Mouse (Mus musculus) liver, embryonic 12.5 days (tissue): ENCODE results near the gene Gm11444. TPM values are rescaled to one million over a fixed set of nuclear protein-coding genes. Genes with fewer than 3 reads are reported as not detected.

ENCODE experiments used
- ATAC-seq: fragments of 200-750 bp; cut with Nextera tagmentation; 2 replicates; pipeline ENCODE4 v1.8.0; 2017; ENCODE audit warnings: moderate number of reproducible peaks, mild to moderate bottlenecking, moderate library complexity
- H3K27ac ChIP-seq: fragments of 300-500 bp; sonication (generic); 2 replicates; pipeline ENCODE4 v1.5.1; 2016; ENCODE audit warnings: mild to moderate bottlenecking
- H3K27me3 ChIP-seq: fragments of 300-500 bp; sonication (generic); replicated peaks from 2 replicates; pipeline ENCODE4 v1.6.1; 2016; ENCODE audit warnings: mild to moderate bottlenecking, moderate library complexity
- H3K36me3 ChIP-seq: fragments of 300-500 bp; sonication (generic); 2 replicates; pipeline ENCODE4 v1.6.1; 2016; ENCODE audit warnings: mild to moderate bottlenecking, moderate library complexity
- H3K4me1 ChIP-seq: fragments of 300-500 bp; sonication (generic); 2 replicates; pipeline ENCODE4 v1.6.1; 2016
- H3K4me2 ChIP-seq: fragments of 300-500 bp; sonication (generic); 2 replicates; pipeline ENCODE4 v1.6.1; 2016; ENCODE audit warnings: mild to moderate bottlenecking, moderate library complexity
- H3K4me3 ChIP-seq: fragments of 300-500 bp; sonication (generic); 2 replicates; pipeline ENCODE4 v1.5.1; 2016; ENCODE audit warnings: mild to moderate bottlenecking, moderate library complexity
- H3K9ac ChIP-seq: fragments of 300-500 bp; sonication (generic); 2 replicates; pipeline ENCODE4 v1.6.1; 2016; ENCODE audit warnings: mild to moderate bottlenecking, moderate library complexity
- H3K9me3 ChIP-seq: fragments of 300-500 bp; sonication (generic); replicated peaks from 2 replicates; pipeline ENCODE4 v1.6.1; 2016; ENCODE audit warnings: mild to moderate bottlenecking, moderate library complexity
- WGBS: fragments of 180-500 bp; shearing (Covaris S2); methylation state at CpG from one replicate; pipeline ENCODE4 v1.1.7; 2016; ENCODE audit not compliant: insufficient replicate concordance; 5-methylcytosine and 5-hydroxymethylcytosine counted together
- polyA plus RNA-seq: library from polyadenylated mRNA; unstranded; fragments of >200 nt; fragmentation: Nextera tagmentation; extraction: Ambion mirVana; gene quantifications from 2 replicates; pipeline ENCODE4 v1.2.1, GENCODE M21; 2016

Gene Gm11444
- polyA plus RNA-seq, 1 experiment from 2014 or later, result not detected

- ATAC-seq, result no peak
- H3K4me1 ChIP-seq, result peaks cover 46% of the 10 kb centered on the region
- no peaks in the 10 kb centered on the region for H3K9me3 ChIP-seq
- peaks cover 100% of the 10 kb centered on the region for H3K27me3 ChIP-seq
- no peaks in the 10 kb centered on the region for H3K36me3 ChIP-seq
- H3K4me2 ChIP-seq, result no peak overlapping the region
- WGBS, result 15% methylated on average over 7 of the region's 7 CpGs
- H3K9ac ChIP-seq, result no peak overlapping the region
- H3K4me3 ChIP-seq, result no peak overlapping the region
- no peak overlapping the region for H3K27ac ChIP-seq
Measured at GRCm38 (mm10) chr11:85839258-85840030, 10.7 kb downstream of the Gm11444 start.

GRCm38 (mm10) chr11:85838424-85839257 lies 11.5 kb downstream of the Gm11444 start:
- peak overlapping the region; percentile 24 for H3K4me3 ChIP-seq
- WGBS, result 12% methylated on average over 20 of the region's 20 CpGs
- no peak overlapping the region for H3K9ac ChIP-seq

GRCm38 (mm10) chr11:85837648-85838423 lies 12.3 kb downstream of the Gm11444 start:
- Histone ChIP-seq H3K9ac (peak overlapping the region; percentile 9; the same call in 1 of the 2 replicates), H3K27me3 (peaks cover 100% of the 10 kb centered on the region), H3K9me3 (no peaks in the 10 kb centered on the region), H3K4me1 (peaks cover 35% of the 10 kb centered on the region), H3K27ac (no peak overlapping the region), H3K4me3 (peak overlapping the region; percentile 24), H3K36me3 (no peaks in the 10 kb centered on the region), H3K4me2 (peak overlapping the region; percentile 39)
- 1% methylated on average over 66 of the region's 67 CpGs for WGBS
- ATAC-seq, result no peak

More at GRCm38 (mm10) chr11:85838424-85839257, 11.5 kb downstream of the Gm11444 start:
- Histone ChIP-seq H3K27ac (no peak overlapping the region), H3K4me2 (peak overlapping the region; percentile 39; the same call in 1 of the 2 replicates), H3K36me3 (no peaks in the 10 kb centered on the region), H3K9me3 (no peaks in the 10 kb centered on the region), H3K27me3 (peaks cover 100% of the 10 kb centered on the region), H3K4me1 (peaks cover 38% of the 10 kb centered on the region)
- ATAC-seq, result no peak

- no peaks in the 10 kb centered on the region for H3K36me3 ChIP-seq
- H3K27ac ChIP-seq, result no peak overlapping the region
- peaks cover 37% of the 10 kb centered on the region for H3K4me1 ChIP-seq
- H3K27me3 ChIP-seq, result peaks cover 100% of the 10 kb centered on the region
- ATAC-seq, result no peak
- 4% methylated on average over 18 of the region's 18 CpGs for WGBS
- no peak overlapping the region for H3K9ac ChIP-seq
- H3K4me3 ChIP-seq, result peak overlapping the region; percentile 24
- H3K9me3 ChIP-seq, result no peaks in the 10 kb centered on the region
- H3K4me2 ChIP-seq, result peak overlapping the region; percentile 39; the same call in 1 of the 2 replicates
Measured at GRCm38 (mm10) chr11:85837291-85837647, 12.9 kb downstream of the Gm11444 start.

- H3K36me3 ChIP-seq, result no peaks in the 10 kb centered on the region
- 7% methylated on average over 32 of the region's 32 CpGs for WGBS
- ATAC-seq, result no peak
- 0 out of 2 replicates have a peak overlapping the region, but pooled peaks have one; percentile 15 for H3K4me3 ChIP-seq
- no peak overlapping the region for H3K9ac ChIP-seq
- H3K9me3 ChIP-seq, result no peaks in the 10 kb centered on the region
- H3K4me2 ChIP-seq, result peak overlapping the region; percentile 17; the same call in 1 of the 2 replicates
- peaks cover 37% of the 10 kb centered on the region for H3K4me1 ChIP-seq
- peaks cover 100% of the 10 kb centered on the region for H3K27me3 ChIP-seq
- no peak overlapping the region for H3K27ac ChIP-seq
Measured at GRCm38 (mm10) chr11:85836523-85837290, 13.4 kb downstream of the Gm11444 start.

- H3K27ac ChIP-seq, result no peak overlapping the region
- 13% methylated on average over 16 of the region's 16 CpGs for WGBS
Measured at GRCm38 (mm10) chr11:85835753-85836522, 14.2 kb downstream of the Gm11444 start.

GRCm38 (mm10) chr11:85835001-85835752 lies 15.0 kb downstream of the Gm11444 start:
- Histone ChIP-seq H3K9me3 (no peaks in the 10 kb centered on the region), H3K9ac (no peak overlapping the region), H3K4me3 (0 out of 2 replicates have a peak overlapping the region, but pooled peaks have one; percentile 7), H3K36me3 (no peaks in the 10 kb centered on the region), H3K27ac (no peak overlapping the region), H3K27me3 (peaks cover 100% of the 10 kb centered on the region), H3K4me2 (peak overlapping the region; percentile 12; the same call in 1 of the 2 replicates), H3K4me1 (peaks cover 37% of the 10 kb centered on the region)
- no peak for ATAC-seq
- WGBS, result 10% methylated on average over 9 of the region's 9 CpGs

More at GRCm38 (mm10) chr11:85835753-85836522, 14.2 kb downstream of the Gm11444 start:
- Histone ChIP-seq H3K4me2 (no peak overlapping the region; the same call in 1 of the 2 replicates), H3K36me3 (no peaks in the 10 kb centered on the region), H3K4me1 (peaks cover 40% of the 10 kb centered on the region), H3K9me3 (no peaks in the 10 kb centered on the region), H3K4me3 (peak overlapping the region; percentile 7; the same call in 1 of the 2 replicates), H3K9ac (no peak overlapping the region), H3K27me3 (peaks cover 100% of the 10 kb centered on the region)
- no peak for ATAC-seq

- no peaks in the 10 kb centered on the region for H3K9me3 ChIP-seq
- WGBS, result 10% methylated on average over 17 of the region's 17 CpGs
- H3K36me3 ChIP-seq, result no peaks in the 10 kb centered on the region
- no peak for ATAC-seq
- peaks cover 45% of the 10 kb centered on the region for H3K4me1 ChIP-seq
- no peak overlapping the region for H3K9ac ChIP-seq
- no peak overlapping the region for H3K27ac ChIP-seq
- H3K4me3 ChIP-seq, result peak overlapping the region; percentile 55; the same call in 1 of the 2 replicates
- peaks cover 100% of the 10 kb centered on the region for H3K27me3 ChIP-seq
- peak overlapping the region; percentile 69 for H3K4me2 ChIP-seq
Measured at GRCm38 (mm10) chr11:85834386-85834931, 15.7 kb downstream of the Gm11444 start.

GRCm38 (mm10) chr11:85833761-85834385 lies 16.3 kb downstream of the Gm11444 start:
- 5% methylated on average over 11 of the region's 11 CpGs for WGBS
- H3K4me3 ChIP-seq, result peak overlapping the region; percentile 55
- H3K9ac ChIP-seq, result no peak overlapping the region
- H3K9me3 ChIP-seq, result no peaks in the 10 kb centered on the region
- H3K4me1 ChIP-seq, result peaks cover 50% of the 10 kb centered on the region
- H3K27me3 ChIP-seq, result peaks cover 100% of the 10 kb centered on the region
- H3K36me3 ChIP-seq, result no peaks in the 10 kb centered on the region
- no peak overlapping the region for H3K27ac ChIP-seq
- no peak for ATAC-seq
- H3K4me2 ChIP-seq, result peak overlapping the region; percentile 69
